Mouse (Mus musculus) embryonic facial prominence, embryonic 11.5 days (tissue): ENCODE data around the gene Cacna2d3. TPM values are rescaled to one million over a fixed set of nuclear protein-coding genes. Genes with fewer than 3 reads are reported as not detected.

ENCODE experiments used
- ATAC-seq: fragments of 200-750 bp; cut with Nextera tagmentation; replicated peaks from 2 replicates; pipeline ENCODE4 v1.8.0; 2017; ENCODE audit warnings: low read depth; ENCODE audit not compliant: insufficient number of reproducible peaks, low FRiP score, low TSS enrichment
- DNase-seq: peaks from one replicate; pipeline ENCODE4 v3.0.0-alpha.2; 2015; ENCODE audit warnings: low spot score
- H3K27ac ChIP-seq: fragments of 300-500 bp; sonication (generic); replicated peaks from 2 replicates; pipeline ENCODE4 v1.5.1; 2014; ENCODE audit warnings: mild to moderate bottlenecking, low read depth, low read length, control low read depth
- H3K27me3 ChIP-seq: fragments of 300-500 bp; sonication (generic); 2 replicates; pipeline ENCODE4 v1.6.1; 2014; ENCODE audit warnings: mild to moderate bottlenecking, low read length, moderate library complexity, mixed read lengths; ENCODE audit not compliant: control insufficient read depth, insufficient read depth
- H3K36me3 ChIP-seq: fragments of 300-500 bp; sonication (generic); replicated peaks from 2 replicates; pipeline ENCODE4 v1.6.1; 2014; ENCODE audit warnings: low read depth, mild to moderate bottlenecking, low read length, moderate library complexity, mixed read lengths; ENCODE audit not compliant: control insufficient read depth, insufficient read depth
- H3K4me1 ChIP-seq: fragments of 300-500 bp; sonication (generic); 2 replicates; pipeline ENCODE4 v1.6.1; 2014; ENCODE audit warnings: low read length, mixed read lengths; ENCODE audit not compliant: control insufficient read depth, insufficient read depth
- H3K4me2 ChIP-seq: fragments of 300-500 bp; sonication (generic); 2 replicates; pipeline ENCODE4 v1.6.1; 2014; ENCODE audit warnings: low read depth, mild to moderate bottlenecking, control low read depth, low read length, moderate library complexity
- H3K4me3 ChIP-seq: fragments of 300-500 bp; sonication (generic); 2 replicates; pipeline ENCODE4 v1.5.1; 2014; ENCODE audit warnings: low read depth, low read length, control low read depth
- H3K9ac ChIP-seq: fragments of 300-500 bp; sonication (generic); replicated peaks from 2 replicates; pipeline ENCODE4 v1.6.1; 2014; ENCODE audit warnings: mild to moderate bottlenecking, control low read depth, low read length
- H3K9me3 ChIP-seq: fragments of 300-500 bp; sonication (generic); replicated peaks from 2 replicates; pipeline ENCODE4 v1.6.1; 2016; ENCODE audit warnings: mild to moderate bottlenecking, low read length, inconsistent platforms, mixed read lengths; ENCODE audit not compliant: control insufficient read depth
- WGBS: fragments of 180-500 bp; shearing (Covaris S2); extraction: QIAGEN DNeasy Blood & Tissue Kit; methylation state at CpG from one replicate; pipeline ENCODE4 v1.1.7; 2014; 5-methylcytosine and 5-hydroxymethylcytosine counted together
- polyA plus RNA-seq: library from polyadenylated mRNA; unstranded; fragments of >200 nt; fragmentation: Nextera tagmentation; extraction: Ambion mirVana; gene quantifications from 2 replicates; pipeline ENCODE4 v1.2.1, GENCODE M21; 2014

The Cacna2d3 gene
- polyA plus RNA-seq, 1 experiment from 2014 or later = 4.0 TPM

DNA sequence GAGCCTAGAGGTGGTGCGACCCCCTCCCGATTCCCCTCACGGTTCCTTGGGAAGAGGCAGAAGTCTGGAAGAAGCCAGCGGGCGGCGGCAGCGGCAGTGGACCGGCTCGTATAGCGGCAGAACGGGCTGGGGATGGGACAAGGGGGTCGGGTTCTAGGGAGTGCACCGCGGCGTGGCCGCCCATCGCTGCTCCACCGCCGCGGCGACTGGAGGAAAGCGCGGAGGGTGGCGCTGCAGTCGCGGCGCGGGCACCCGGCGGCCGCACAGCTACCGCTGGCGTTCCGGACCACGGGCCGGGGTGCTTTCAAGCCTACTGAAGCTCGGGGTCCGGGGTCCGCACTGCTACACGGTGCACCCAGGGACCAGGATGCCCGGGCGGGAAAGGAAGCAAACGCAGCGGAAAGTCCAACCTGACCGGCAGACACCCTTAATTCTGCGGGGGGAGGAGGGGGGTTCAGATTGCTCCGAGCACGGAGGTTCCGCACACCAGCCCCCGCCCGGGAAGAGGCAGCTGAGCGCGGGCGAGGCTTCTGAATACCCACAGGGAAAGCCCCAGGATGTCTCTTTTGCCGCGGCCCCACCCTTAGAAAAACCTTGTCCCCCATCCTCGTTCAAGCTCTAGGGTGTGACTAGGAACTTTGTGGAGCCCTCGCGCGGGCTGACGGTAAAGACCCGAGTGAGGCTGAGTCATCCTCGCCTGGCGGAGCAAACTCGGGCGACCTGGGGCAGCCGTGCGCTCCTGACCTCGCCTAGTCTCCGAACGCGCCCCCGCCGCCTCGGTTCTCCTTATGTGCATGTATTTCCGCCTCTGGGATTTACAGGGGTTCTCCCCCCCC is 940 bp upstream of the Cacna2d3 start:
- Histone ChIP-seq H3K4me2 (peak overlapping the region; percentile 99), H3K27ac (peak overlapping the region; percentile 28; the same call in 1 of the 2 replicates), H3K36me3 (no peaks in the 10 kb centered on the region), H3K4me3 (peak overlapping the region; percentile 67), H3K9ac (peak overlapping the region; percentile 74), H3K27me3 (peaks cover 35% of the 10 kb centered on the region), H3K9me3 (no peaks in the 10 kb centered on the region), H3K4me1 (peaks cover 2% of the 10 kb centered on the region; the same call in 1 of the 2 replicates)
- peak; percentile 67 for ATAC-seq
- DNase-seq = peak; percentile 73
- WGBS = under 1% methylated on average over 76 of the region's 76 CpGs

DNA sequence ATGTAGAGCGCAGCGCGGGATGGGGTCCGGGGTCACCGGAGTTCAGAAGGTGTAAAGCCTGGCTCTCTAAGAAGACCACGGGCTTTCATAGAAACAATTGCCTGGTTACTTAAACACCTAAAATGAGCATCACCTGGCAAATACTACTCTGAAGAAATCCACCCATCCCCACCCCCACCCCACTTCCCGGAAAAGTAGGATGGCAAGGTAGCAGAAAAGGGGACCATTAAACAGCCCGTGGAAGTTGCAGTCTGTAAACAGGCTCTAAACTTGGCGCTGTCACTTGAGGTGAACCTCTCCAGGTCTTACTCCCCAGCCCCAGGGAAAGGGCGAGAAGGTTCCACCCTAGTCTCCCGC is 555 bp downstream of the Cacna2d3 start:
- Histone ChIP-seq H3K27me3 (peaks cover 35% of the 10 kb centered on the region), H3K27ac (no peak overlapping the region), H3K9me3 (no peaks in the 10 kb centered on the region), H3K36me3 (no peaks in the 10 kb centered on the region), H3K4me1 (peaks cover 2% of the 10 kb centered on the region; the same call in 1 of the 2 replicates), H3K9ac (peak overlapping the region; percentile 49), H3K4me2 (peak overlapping the region; percentile 99), H3K4me3 (peak overlapping the region; percentile 67)
- ATAC-seq = no peak
- WGBS = under 1% methylated on average over 11 of the region's 11 CpGs
- DNase-seq = peak; percentile 25

DNA sequence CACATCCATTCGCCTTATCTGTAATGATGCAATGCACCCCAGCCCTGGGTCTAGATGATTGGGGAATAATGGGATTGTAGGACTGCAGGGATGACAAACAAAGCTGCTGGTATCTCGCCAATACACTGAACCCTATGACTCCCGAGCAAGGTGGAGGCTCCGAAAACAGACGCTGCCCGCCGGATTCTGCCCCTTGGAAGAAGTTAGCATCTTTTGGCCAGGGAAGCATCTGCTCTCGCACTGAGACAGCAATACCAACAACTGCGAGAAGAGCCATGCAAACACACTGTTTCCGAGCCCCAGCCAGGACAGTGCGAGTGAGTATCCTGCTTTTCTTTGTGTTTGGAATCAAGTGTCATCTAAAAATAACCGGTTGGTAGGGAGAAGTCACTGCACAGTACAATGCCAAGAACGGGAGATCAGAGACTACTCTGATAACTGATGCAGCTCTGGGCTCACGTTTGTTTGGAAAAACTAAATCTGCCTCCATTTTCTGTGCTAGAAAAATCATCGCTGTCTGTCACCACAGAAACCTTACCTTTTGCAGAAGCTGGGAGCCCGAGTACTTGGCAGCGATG is 1.2 kb downstream of the Cacna2d3 start:
- peaks cover 35% of the 10 kb centered on the region for H3K27me3 ChIP-seq
- no peak overlapping the region for H3K27ac ChIP-seq
- H3K4me3 ChIP-seq = peak overlapping the region; percentile 18; the same call in 1 of the 2 replicates
- peaks cover 2% of the 10 kb centered on the region; the same call in 1 of the 2 replicates for H3K4me1 ChIP-seq
- H3K4me2 ChIP-seq = peak overlapping the region; percentile 16
- DNase-seq = peak; percentile 11
- no peaks in the 10 kb centered on the region for H3K36me3 ChIP-seq
- H3K9ac ChIP-seq = no peak overlapping the region
- WGBS = 2% methylated on average over 17 of the region's 17 CpGs
- no peaks in the 10 kb centered on the region for H3K9me3 ChIP-seq
- ATAC-seq = no peak

GRCm38 (mm10) chr14:29712621-29713020 is 9.0 kb downstream of the Cacna2d3 start:
- no peak for DNase-seq
- 70% methylated on average over 3 of the region's 3 CpGs for WGBS
- Histone ChIP-seq H3K27ac (no peak overlapping the region), H3K4me3 (no peak overlapping the region), H3K4me2 (no peak overlapping the region), H3K36me3 (no peaks in the 10 kb centered on the region), H3K4me1 (no peaks in the 10 kb centered on the region), H3K9me3 (no peaks in the 10 kb centered on the region), H3K9ac (no peak overlapping the region), H3K27me3 (no peaks in the 10 kb centered on the region; the same call in 1 of the 2 replicates)
- ATAC-seq = no peak

DNA sequence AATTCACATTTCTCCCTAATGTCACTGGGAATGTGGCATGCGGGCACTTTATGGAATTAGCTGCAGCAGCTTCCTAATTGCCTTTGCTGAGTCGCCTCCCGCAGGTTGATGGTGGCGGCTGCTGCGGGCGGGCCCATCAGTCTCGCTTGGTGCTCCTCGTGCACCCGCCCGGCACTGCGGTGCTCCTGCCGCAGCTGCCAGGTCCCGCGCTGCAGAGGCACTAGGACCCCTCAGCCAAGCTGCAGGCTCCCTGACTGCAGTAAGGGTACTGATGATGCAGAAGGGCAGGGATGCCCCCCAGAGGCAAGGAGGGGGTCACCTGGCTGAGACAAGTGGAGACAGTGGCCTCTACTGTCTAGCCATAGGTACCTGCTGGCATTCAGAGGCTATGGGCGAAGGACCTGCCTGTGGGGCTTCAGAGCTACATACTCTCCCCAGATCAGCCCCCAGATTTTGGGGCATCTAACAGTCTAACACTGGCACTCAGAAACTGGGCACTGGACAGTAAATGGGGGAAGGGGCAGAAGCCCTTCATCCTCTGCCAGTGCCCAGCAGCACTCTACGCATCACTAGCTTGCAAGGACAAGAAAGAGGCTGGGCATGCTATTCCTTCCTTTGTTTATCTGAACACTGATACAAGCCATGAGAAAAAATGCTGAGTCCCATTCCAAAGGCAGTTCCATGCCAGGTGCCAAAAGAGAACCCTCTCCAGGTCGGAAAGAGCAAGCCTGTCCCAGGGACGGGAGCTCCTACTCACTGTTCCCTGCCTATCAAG is 13.9 kb downstream of the Cacna2d3 start:
- H3K4me3 ChIP-seq = no peak overlapping the region
- no peak overlapping the region for H3K4me2 ChIP-seq
- H3K9me3 ChIP-seq = no peaks in the 10 kb centered on the region
- H3K27ac ChIP-seq = no peak overlapping the region
- H3K9ac ChIP-seq = no peak overlapping the region
- no peaks in the 10 kb centered on the region for H3K4me1 ChIP-seq
- no peak for DNase-seq
- ATAC-seq = no peak
- no peaks in the 10 kb centered on the region for H3K36me3 ChIP-seq
- WGBS = 37% methylated on average over 18 of the region's 18 CpGs
- H3K27me3 ChIP-seq = no peaks in the 10 kb centered on the region; the same call in 1 of the 2 replicates

- 77% methylated on average over 5 of the region's 5 CpGs for WGBS
- DNase-seq (no peak), ATAC-seq (no peak)
- H3K27me3 ChIP-seq = no peaks in the 10 kb centered on the region; the same call in 1 of the 2 replicates
- no peaks in the 10 kb centered on the region for H3K36me3 ChIP-seq
- no peaks in the 10 kb centered on the region for H3K4me1 ChIP-seq
- no peaks in the 10 kb centered on the region for H3K9me3 ChIP-seq
- H3K4me2 ChIP-seq = no peak overlapping the region
- no peak overlapping the region for H3K4me3 ChIP-seq
- H3K27ac ChIP-seq = no peak overlapping the region
- no peak overlapping the region for H3K9ac ChIP-seq
These were observed 18.9 kb downstream of the Cacna2d3 start for GRCm38 (mm10) chr14:29702762-29703161.

DNA sequence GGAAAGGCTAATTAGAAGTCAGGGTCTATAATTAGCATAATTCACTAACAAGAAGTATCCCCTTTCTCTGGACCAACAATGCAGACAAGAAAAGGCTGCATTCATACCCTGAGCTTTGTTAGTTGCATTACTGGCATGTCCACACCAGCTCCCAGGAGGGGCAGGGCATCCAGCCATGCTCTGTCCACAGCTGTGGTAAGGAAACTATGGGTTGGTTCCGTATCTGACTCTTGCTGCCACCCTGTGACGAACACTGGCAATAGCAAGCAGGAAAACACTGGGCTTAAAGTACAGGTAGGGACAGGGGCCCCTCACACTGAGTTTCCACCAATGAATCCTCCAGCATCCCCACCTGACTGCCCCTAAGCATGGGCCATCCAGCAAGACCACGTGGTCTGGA is 25.5 kb downstream of the Cacna2d3 start:
- no peaks in the 10 kb centered on the region for H3K4me1 ChIP-seq
- no peaks in the 10 kb centered on the region for H3K36me3 ChIP-seq
- H3K4me3 ChIP-seq = no peak overlapping the region
- H3K27me3 ChIP-seq = no peaks in the 10 kb centered on the region
- H3K9ac ChIP-seq = no peak overlapping the region
- ATAC-seq (no peak), DNase-seq (peak; percentile 52)
- H3K9me3 ChIP-seq = no peaks in the 10 kb centered on the region
- H3K27ac ChIP-seq = no peak overlapping the region
- no peak overlapping the region for H3K4me2 ChIP-seq
- WGBS = 7% methylated on average over 3 of the region's 3 CpGs
